Mouse (Mus musculus): ENCODE results near the gene Olfr935.

Gene Olfr935

GRCm38 (mm10) chr9:38999583-38999982 lies at the start of gene Olfr935:
Gene Olfr935, minus strand, starts transcription at chr9:38999683.
- DNase-seq (ENCODE audit: low read depth): no peak

- no peak for DNase-seq (ENCODE audit: low read depth)
Measured at GRCm38 (mm10) chr9:39023277-39023676, 23.8 kb upstream of the Olfr935 start, which contains the start of gene Olfr146. Gene Olfr146, minus strand, starts transcription at chr9:39023377.

GRCm38 (mm10) chr9:38988215-38988614 lies 11.3 kb downstream of the Olfr935 start, which contains the start of gene Olfr934:
Gene Olfr934, minus strand, starts transcription at chr9:38988315.
- DNase-seq (ENCODE audit: low read depth): no peak

GRCm38 (mm10) chr9:38972013-38972412 lies 27.5 kb downstream of the Olfr935 start, which contains the start of gene Olfr933:
Gene Olfr933, plus strand, starts transcription at chr9:38972313.
- no peak for DNase-seq (ENCODE audit: low read depth)

GRCm38 (mm10) chr9:38954124-38954416 lies 45.4 kb downstream of the Olfr935 start:
- DNase-seq (ENCODE audit: low read depth): peak; percentile 59

- DNase-seq (ENCODE audit: low read depth): no peak
Measured at GRCm38 (mm10) chr9:38953401-38954123, 45.9 kb downstream of the Olfr935 start.
